Mouse (Mus musculus) liver (tissue): Measurements from ENCODE around the gene Fsd2.
A peak's percentile ranks its signal among the peaks of the same experiment; 100 is the strongest.

Experiments
- DNase-seq: peaks from one replicate; pipeline ENCODE4 v3.0.0-alpha.2; 2020; ENCODE audit warnings: mixed read lengths

The Fsd2 gene

GRCm38 (mm10) chr7:81566892-81567291 lies at the start of gene Fsd2:
Gene Fsd2 (minus strand): TSS chr7:81566944.
- DNase-seq, result no peak

- DNase-seq, result no peak
Measured at GRCm38 (mm10) chr7:81615031-81615430, 48.3 kb upstream of the Fsd2 start.

GRCm38 (mm10) chr7:81612856-81613635 lies 46.3 kb upstream of the Fsd2 start:
- no peak for DNase-seq

- peak; percentile 81 for DNase-seq
Measured at GRCm38 (mm10) chr7:81610125-81610524, 43.4 kb upstream of the Fsd2 start.

- no peak for DNase-seq
Measured at GRCm38 (mm10) chr7:81606452-81606851, 39.7 kb upstream of the Fsd2 start.

- peak; percentile 72 for DNase-seq
Measured at GRCm38 (mm10) chr7:81605489-81605888, 38.7 kb upstream of the Fsd2 start.

- DNase-seq, result no peak
Measured at GRCm38 (mm10) chr7:81604991-81605390, 38.2 kb upstream of the Fsd2 start.

GRCm38 (mm10) chr7:81599379-81600280 lies 32.9 kb upstream of the Fsd2 start:
- no peak for DNase-seq

- DNase-seq, result no peak
Measured at GRCm38 (mm10) chr7:81597660-81598059, 30.9 kb upstream of the Fsd2 start.

GRCm38 (mm10) chr7:81596086-81596485 lies 29.3 kb upstream of the Fsd2 start:
- DNase-seq, result no peak

- no peak for DNase-seq
Measured at GRCm38 (mm10) chr7:81595056-81595455, 28.3 kb upstream of the Fsd2 start.

GRCm38 (mm10) chr7:81593387-81593786 lies 26.6 kb upstream of the Fsd2 start:
- DNase-seq, result no peak

- no peak for DNase-seq
Measured at GRCm38 (mm10) chr7:81592686-81593085, 25.9 kb upstream of the Fsd2 start.

GRCm38 (mm10) chr7:81587238-81587637 lies 20.5 kb upstream of the Fsd2 start:
- no peak for DNase-seq

- no peak for DNase-seq
Measured at GRCm38 (mm10) chr7:81585326-81585725, 18.6 kb upstream of the Fsd2 start.

GRCm38 (mm10) chr7:81583512-81583911 lies 16.8 kb upstream of the Fsd2 start:
- DNase-seq, result no peak

- DNase-seq, result no peak
Measured at GRCm38 (mm10) chr7:81579312-81579711, 12.6 kb upstream of the Fsd2 start.

- DNase-seq, result no peak
Measured at GRCm38 (mm10) chr7:81578413-81578812, 11.7 kb upstream of the Fsd2 start.

- DNase-seq, result no peak
Measured at GRCm38 (mm10) chr7:81577872-81578271, 11.1 kb upstream of the Fsd2 start.

GRCm38 (mm10) chr7:81575606-81576005 lies 8.9 kb upstream of the Fsd2 start:
- DNase-seq, result no peak

GRCm38 (mm10) chr7:81573821-81574220 lies 7.1 kb upstream of the Fsd2 start:
- DNase-seq, result no peak

GRCm38 (mm10) chr7:81573397-81573796 lies 6.7 kb upstream of the Fsd2 start:
- peak; percentile 63 for DNase-seq

GRCm38 (mm10) chr7:81572610-81573268 lies 6.0 kb upstream of the Fsd2 start:
- no peak for DNase-seq
